Comparison of ENCODE assay signal across 9 mouse cellular contexts in the genomic region with DNA sequence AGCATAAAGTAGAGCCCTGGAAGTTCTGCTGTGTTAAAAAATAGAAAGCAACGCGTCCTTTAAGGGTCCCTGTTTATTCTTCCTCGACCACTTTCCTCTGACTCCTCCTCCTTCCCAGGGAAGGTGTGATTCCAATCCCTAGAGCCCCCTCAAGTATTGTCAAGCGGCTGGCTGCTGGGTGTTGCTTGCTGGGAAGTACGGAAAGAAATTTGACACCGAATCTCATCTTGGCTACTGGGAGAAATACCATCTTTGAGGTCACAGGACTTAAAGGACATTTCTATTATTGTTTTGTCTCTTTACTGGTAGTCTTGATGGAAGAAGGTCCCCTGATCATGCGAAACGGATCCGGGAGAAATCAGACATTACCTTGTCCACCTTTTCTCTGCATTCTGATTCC. TPM values are rescaled to one million over a fixed set of nuclear protein-coding genes. Genes with fewer than 3 reads are reported as not detected.
DNase-seq lines count a peak whose midpoint lies in the region; ATAC-seq lines count a peak whose summit lies in the region.
"Had no signal": no experiment of that assay in that cellular context is flagged by ENCODE, and none has a peak within 500 bp of the region (broad histone marks: within the 10 kb centered on the region; RNA-seq: fewer than 3 reads in every experiment).

TSS of gene Prlr (plus strand) at position 156 of the 400 bp plus-strand sequence.

- H3K36me3 ChIP-seq in kidney, embryonic 16.5 days (ENCODE audit: insufficient read depth, low read length) = no peaks in the 10 kb centered on the region
- H3K36me3 ChIP-seq in hindbrain, embryonic 15.5 days = no peaks in the 10 kb centered on the region
- H3K36me3 ChIP-seq in neural tube, embryonic 12.5 days = no peaks in the 10 kb centered on the region

- no peak within 1 kb of the TSS for H3K27ac ChIP-seq in kidney, embryonic 16.5 days (ENCODE audit: low read length)
- no peak within 1 kb of the TSS for H3K27ac ChIP-seq in brown adipose tissue, adult 24 weeks (replicated peaks; ENCODE audit: low read depth, low read length)
- H3K27ac ChIP-seq in hindbrain, embryonic 15.5 days (replicated peaks) = no peak within 1 kb of the TSS
- no peak within 1 kb of the TSS for H3K27ac ChIP-seq in neural tube, embryonic 12.5 days

- H3K9ac ChIP-seq in kidney, embryonic 16.5 days (replicated peaks; ENCODE audit: low read length) = peak within 1 kb of the TSS; percentile 49
- peak within 1 kb of the TSS; percentile 43 for H3K9ac ChIP-seq in hindbrain, embryonic 15.5 days
- no peak within 1 kb of the TSS for H3K9ac ChIP-seq in neural tube, embryonic 12.5 days

- 0 out of 2 replicates have a peak, but pooled peaks cover 3% of the 10 kb centered on the region for H3K4me1 ChIP-seq in kidney, embryonic 16.5 days (ENCODE audit: insufficient read depth, low read length)
- H3K4me1 ChIP-seq in brown adipose tissue, adult 24 weeks (ENCODE audit: control insufficient read depth, insufficient read depth, insufficient read length, low read length) = peaks cover 3% of the 10 kb centered on the region; the same call in 1 of the 2 replicates
- peaks cover 12% of the 10 kb centered on the region for H3K4me1 ChIP-seq in hindbrain, embryonic 15.5 days (replicated peaks)
- peaks cover 12% of the 10 kb centered on the region for H3K4me1 ChIP-seq in neural tube, embryonic 12.5 days

- peak within 1 kb of the TSS; percentile 87 for H3K4me2 ChIP-seq in kidney, embryonic 16.5 days (replicated peaks; ENCODE audit: low read depth, low read length)
- H3K4me2 ChIP-seq in hindbrain, embryonic 15.5 days = peak within 1 kb of the TSS; percentile 88
- peak within 1 kb of the TSS; percentile 68 for H3K4me2 ChIP-seq in neural tube, embryonic 12.5 days (replicated peaks)

- no peaks in the 10 kb centered on the region for H3K9me3 ChIP-seq in kidney, embryonic 16.5 days (ENCODE audit: low read length)
- no peaks in the 10 kb centered on the region for H3K9me3 ChIP-seq in hindbrain, embryonic 15.5 days
- no peaks in the 10 kb centered on the region for H3K9me3 ChIP-seq in neural tube, embryonic 12.5 days

- 2% methylated on average over 9 of the region's 9 CpGs for WGBS in kidney, embryonic 16.5 days
- 6% methylated on average over 9 of the region's 9 CpGs for WGBS in hindbrain, embryonic 15.5 days
- 7% methylated on average over 9 of the region's 9 CpGs for WGBS in neural tube, embryonic 12.5 days

- DNase-seq in kidney, adult 11 months = no peak
- DNase-seq in thymus, postnatal 4 days = no peak
- no peak for DNase-seq in layer of hippocampus, adult 8-10 months (ENCODE audit: low spot score in 2 of 2)
- DNase-seq in right cerebral cortex, postnatal 14 days = no peak

- H3K4me3 ChIP-seq in kidney, embryonic 16.5 days (ENCODE audit: low read length) = peak within 1 kb of the TSS; percentile 51
- peak within 1 kb of the TSS; percentile 40 for H3K4me3 ChIP-seq in brown adipose tissue, adult 24 weeks (ENCODE audit: insufficient read depth, low read depth, low read length)
- H3K4me3 ChIP-seq in hindbrain, embryonic 15.5 days = peak within 1 kb of the TSS; percentile 46
- peak within 1 kb of the TSS; percentile 29 for H3K4me3 ChIP-seq in neural tube, embryonic 12.5 days
- H3K4me3 ChIP-seq: myocyte had no signal

- ATAC-seq in kidney, embryonic 16.5 days (ENCODE audit: low FRiP score, low TSS enrichment) = peak; percentile 40; the same call in 1 of the 2 replicates
- ATAC-seq in hindbrain, embryonic 15.5 days (ENCODE audit: low FRiP score, low read depth) = no peak
- no peak for ATAC-seq in neural tube, embryonic 12.5 days (ENCODE audit: low FRiP score, low read depth)

- H3K27me3 ChIP-seq in kidney, embryonic 16.5 days (ENCODE audit: insufficient read depth, low read length) = peaks cover 6% of the 10 kb centered on the region; the same call in 1 of the 2 replicates
- H3K27me3 ChIP-seq in hindbrain, embryonic 15.5 days = peaks cover 7% of the 10 kb centered on the region; the same call in 1 of the 2 replicates
- peaks cover 11% of the 10 kb centered on the region for H3K27me3 ChIP-seq in neural tube, embryonic 12.5 days (replicated peaks)

RNA-seq across cellular contexts. Expression of gene Prlr, which starts in this region (rescaled TPM):
- 4.5 and 5.4 TPM in 2 replicates for polyA plus RNA-seq in kidney, embryonic 16.5 days (2015; fragmentation: Nextera tagmentation; extraction: Ambion mirVana)
- 0.13 and 0.16 TPM in 2 replicates for polyA plus RNA-seq in brown adipose tissue, adult 24 weeks (2012; ENCODE audit: insufficient read depth, insufficient read length, missing spikeins)
- 1.2 and 1.8 TPM in 2 replicates for polyA plus RNA-seq in hindbrain, embryonic 15.5 days (2015; fragmentation: Nextera tagmentation; extraction: Ambion mirVana)
- polyA plus RNA-seq in neural tube, embryonic 12.5 days (2016; fragmentation: Nextera tagmentation; extraction: Ambion mirVana) = 0.14 and 0.37 TPM in 2 replicates
- 1 to 10 TPM; 3.3 to 5.7 (median 5.2) TPM for total RNA-seq in layer of hippocampus, adult 8-10 months (2022)
- polyA plus RNA-seq: myocyte had no signal
